Mouse (Mus musculus): Measurements from ENCODE around the gene Gm1110. TPM values are rescaled to one million over a fixed set of nuclear protein-coding genes. Genes with fewer than 3 reads are reported as not detected.
"Not testable (repeated sequence)": the region's sequence is repeated elsewhere in the genome, so short reads cannot be mapped to it uniquely, and the experiment has no call there.

The Gm1110 gene
- polyA plus RNA-seq (2014; fragmentation: Nextera tagmentation; extraction: Ambion mirVana), result 0.67 and 0.70 TPM in 2 replicates

DNA sequence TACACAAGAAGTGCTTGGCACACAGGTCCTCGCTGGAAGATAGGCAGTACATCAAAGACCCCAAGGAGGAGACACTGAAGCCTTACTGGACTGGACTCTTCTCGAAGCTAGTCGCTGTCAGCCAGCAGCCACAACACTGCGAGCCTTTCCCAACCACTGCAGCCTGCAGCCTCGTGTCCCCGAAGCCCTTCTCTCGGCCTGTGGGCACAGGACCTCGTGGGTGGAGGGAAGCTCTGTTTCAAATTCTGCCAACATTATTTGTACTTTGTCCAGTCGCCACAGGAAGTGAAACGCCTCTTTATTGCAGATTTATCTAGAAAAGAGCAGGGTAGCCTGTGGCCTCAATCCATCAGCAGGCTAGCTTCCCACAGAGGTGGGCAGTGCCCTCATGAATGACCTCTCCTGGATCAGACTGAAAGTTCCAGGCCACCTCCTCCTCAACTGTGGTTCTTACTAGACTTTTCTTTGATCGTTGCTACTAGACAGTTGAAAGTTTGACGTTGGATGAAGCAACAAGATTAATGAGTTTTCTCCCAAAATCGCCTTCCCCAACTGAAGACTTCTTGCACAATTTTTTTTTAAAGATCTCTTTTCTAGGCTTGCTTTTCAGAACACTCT lies at the start of gene Gm1110:
Gene Gm1110 (minus strand): TSS at position 203 of the 618 bp plus-strand sequence.
- Histone ChIP-seq H3K27ac (ENCODE audit: low read depth, low read length) (no peak within 1 kb of the TSS), H3K36me3 (ENCODE audit: control insufficient read depth, insufficient read depth, low read length) (no peaks in the 10 kb centered on the region), H3K4me1 (ENCODE audit: control insufficient read depth, insufficient read depth, low read length) (no peaks in the 10 kb centered on the region), H3K27me3 (replicated peaks; ENCODE audit: control insufficient read depth, insufficient read depth, low read length) (no peaks in the 10 kb centered on the region), H3K4me3 (ENCODE audit: low read depth, low read length) (no peak within 1 kb of the TSS), H3K9ac (ENCODE audit: low read length) (no peak within 1 kb of the TSS), H3K9me3 (replicated peaks; ENCODE audit: control insufficient read depth, low read length) (no peaks in the 10 kb centered on the region), H3K4me2 (ENCODE audit: low read length) (no peak within 1 kb of the TSS)
- no peak for ATAC-seq
- 82% methylated on average over 13 of the region's 13 CpGs for WGBS
- no peak for DNase-seq (ENCODE audit: low spot score)

DNA sequence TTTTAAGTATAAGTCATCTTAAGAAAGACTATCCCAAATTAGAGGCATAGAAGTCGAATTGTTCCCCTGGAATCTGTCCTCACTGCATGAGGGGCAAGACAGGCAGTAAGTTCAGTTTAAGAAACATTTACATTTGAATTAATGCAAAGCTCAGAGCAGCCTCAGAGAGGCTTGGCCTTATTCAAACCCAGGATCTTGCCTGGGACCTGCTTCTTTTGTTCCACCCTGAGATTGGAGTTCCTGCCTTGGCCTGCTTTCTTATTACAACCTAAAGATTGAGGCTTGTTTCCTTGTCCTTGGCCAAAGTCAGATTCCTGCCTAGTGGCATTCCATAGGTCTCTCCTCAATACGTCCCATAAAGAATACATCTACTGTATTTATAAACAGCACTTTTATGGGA lies 24.9 kb upstream of the Gm1110 start:
- Histone ChIP-seq H3K4me1 (ENCODE audit: control insufficient read depth, insufficient read depth, low read length) (no peaks in the 10 kb centered on the region), H3K36me3 (ENCODE audit: control insufficient read depth, insufficient read depth, low read length) (no peaks in the 10 kb centered on the region), H3K9me3 (replicated peaks; ENCODE audit: control insufficient read depth, low read length) (no peaks in the 10 kb centered on the region), H3K27me3 (replicated peaks; ENCODE audit: control insufficient read depth, insufficient read depth, low read length) (no peaks in the 10 kb centered on the region), H3K9ac (ENCODE audit: low read length) (no peak overlapping the region), H3K4me3 (ENCODE audit: low read depth, low read length) (no peak overlapping the region), H3K27ac (ENCODE audit: low read depth, low read length) (no peak overlapping the region), H3K4me2 (ENCODE audit: low read length) (no peak overlapping the region)
- whole genome bisulfite sequencing, result 48% methylated on average over 2 of the region's 2 CpGs
- no peak for DNase-seq (ENCODE audit: low spot score)
- no peak for ATAC-seq

DNA sequence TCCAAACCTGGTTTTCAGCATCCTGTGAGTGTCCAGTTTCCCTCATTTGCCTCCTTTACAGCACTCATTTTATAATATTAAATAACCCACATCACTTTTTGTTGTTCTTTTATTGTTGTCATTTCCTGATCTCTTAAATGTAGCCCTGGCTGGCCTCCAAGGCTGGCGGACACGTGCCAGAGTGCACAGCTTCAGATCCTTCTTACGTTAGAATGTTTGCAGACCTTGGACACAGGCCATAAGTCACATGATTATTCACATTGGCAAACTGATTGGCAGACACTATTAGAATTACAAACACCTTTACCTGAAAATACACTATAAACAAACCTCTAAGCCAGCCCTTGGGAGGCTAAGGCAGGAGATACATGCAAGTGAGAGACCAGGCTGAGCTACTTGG lies 1.2 kb upstream of the Gm1110 start:
- no peak overlapping the region for H3K27ac ChIP-seq (ENCODE audit: low read depth, low read length)
- H3K9me3 ChIP-seq (replicated peaks; ENCODE audit: control insufficient read depth, low read length), result no peaks in the 10 kb centered on the region
- WGBS, result 42% methylated on average over 3 of the region's 3 CpGs
- H3K4me2 ChIP-seq (ENCODE audit: low read length), result no peak overlapping the region
- H3K4me1 ChIP-seq (ENCODE audit: control insufficient read depth, insufficient read depth, low read length), result no peaks in the 10 kb centered on the region
- no peak overlapping the region for H3K4me3 ChIP-seq (ENCODE audit: low read depth, low read length)
- no peak overlapping the region for H3K9ac ChIP-seq (ENCODE audit: low read length)
- DNase-seq (ENCODE audit: low spot score), result no peak
- ATAC-seq, result no peak
- no peaks in the 10 kb centered on the region for H3K27me3 ChIP-seq (replicated peaks; ENCODE audit: control insufficient read depth, insufficient read depth, low read length)
- no peaks in the 10 kb centered on the region for H3K36me3 ChIP-seq (ENCODE audit: control insufficient read depth, insufficient read depth, low read length)

- no peak for DNase-seq (ENCODE audit: low spot score)
- H3K27ac ChIP-seq (ENCODE audit: low read depth, low read length), result no peak overlapping the region
- H3K4me1 ChIP-seq (ENCODE audit: control insufficient read depth, insufficient read depth, low read length), result no peaks in the 10 kb centered on the region
- no peaks in the 10 kb centered on the region for H3K36me3 ChIP-seq (ENCODE audit: control insufficient read depth, insufficient read depth, low read length)
- H3K9ac ChIP-seq (ENCODE audit: low read length), result no peak overlapping the region
- H3K4me2 ChIP-seq (ENCODE audit: low read length), result no peak overlapping the region
- H3K4me3 ChIP-seq (ENCODE audit: low read depth, low read length), result no peak overlapping the region
- ATAC-seq, result no peak
- H3K9me3 ChIP-seq (replicated peaks; ENCODE audit: control insufficient read depth, low read length), result no peaks in the 10 kb centered on the region
- no peaks in the 10 kb centered on the region for H3K27me3 ChIP-seq (replicated peaks; ENCODE audit: control insufficient read depth, insufficient read depth, low read length)
- 92% methylated on average over 2 of the region's 2 CpGs for WGBS
Measured at GRCm38 (mm10) chr9:26919778-26920177, 3.1 kb downstream of the Gm1110 start.

GRCm38 (mm10) chr9:26913150-26913549 lies 9.8 kb downstream of the Gm1110 start:
- Histone ChIP-seq H3K27ac (ENCODE audit: low read depth, low read length) (no peak overlapping the region), H3K9me3 (replicated peaks; ENCODE audit: control insufficient read depth, low read length) (no peaks in the 10 kb centered on the region), H3K27me3 (replicated peaks; ENCODE audit: control insufficient read depth, insufficient read depth, low read length) (no peaks in the 10 kb centered on the region), H3K36me3 (ENCODE audit: control insufficient read depth, insufficient read depth, low read length) (no peaks in the 10 kb centered on the region), H3K4me3 (ENCODE audit: low read depth, low read length) (no peak overlapping the region), H3K4me1 (ENCODE audit: control insufficient read depth, insufficient read depth, low read length) (no peaks in the 10 kb centered on the region), H3K9ac (ENCODE audit: low read length) (no peak overlapping the region), H3K4me2 (ENCODE audit: low read length) (no peak overlapping the region)
- peak; percentile 7 for DNase-seq (ENCODE audit: low spot score)
- WGBS, result 64% methylated on average over 4 of the region's 4 CpGs
- ATAC-seq, result no peak

DNA sequence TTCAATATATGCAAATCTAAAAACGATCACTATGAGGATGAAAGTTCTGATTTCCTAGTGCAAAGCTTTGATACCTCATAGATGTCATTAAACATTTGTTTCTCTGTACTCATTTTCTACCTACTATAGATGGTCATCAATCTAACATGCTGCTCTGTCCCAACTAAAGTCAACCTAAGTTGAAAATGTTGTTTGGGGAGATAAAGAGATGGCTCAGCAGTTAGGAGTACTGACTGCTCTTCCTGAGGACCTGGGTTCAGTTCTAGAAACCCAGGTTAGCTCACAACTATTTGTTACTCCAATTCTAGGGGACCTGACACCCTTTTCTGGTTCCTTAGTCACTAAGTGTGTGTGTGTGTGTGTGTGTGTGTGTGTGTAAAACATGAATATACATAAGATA lies 11.7 kb downstream of the Gm1110 start:
- Histone ChIP-seq H3K9ac (ENCODE audit: low read length) (no peak overlapping the region), H3K4me1 (ENCODE audit: control insufficient read depth, insufficient read depth, low read length) (no peaks in the 10 kb centered on the region), H3K27me3 (replicated peaks; ENCODE audit: control insufficient read depth, insufficient read depth, low read length) (no peaks in the 10 kb centered on the region), H3K36me3 (ENCODE audit: control insufficient read depth, insufficient read depth, low read length) (no peaks in the 10 kb centered on the region), H3K9me3 (replicated peaks; ENCODE audit: control insufficient read depth, low read length) (no peaks in the 10 kb centered on the region), H3K27ac (ENCODE audit: low read depth, low read length) (no peak overlapping the region), H3K4me3 (ENCODE audit: low read depth, low read length) (no peak overlapping the region), H3K4me2 (ENCODE audit: low read length) (no peak overlapping the region)
- ATAC-seq (no peak), DNase-seq (ENCODE audit: low spot score) (no peak)
- 56% methylated on average over 1 of the region's 1 CpGs for WGBS

- not testable (repeated sequence) for ATAC-seq; H3K4me1 ChIP-seq (ENCODE audit: control insufficient read depth, insufficient read depth, low read length); H3K9ac ChIP-seq (ENCODE audit: low read length); H3K4me2 ChIP-seq (ENCODE audit: low read length); DNase-seq (ENCODE audit: low spot score); H3K9me3 ChIP-seq (replicated peaks; ENCODE audit: control insufficient read depth, low read length); H3K4me3 ChIP-seq (ENCODE audit: low read depth, low read length); H3K36me3 ChIP-seq (ENCODE audit: control insufficient read depth, insufficient read depth, low read length); H3K27me3 ChIP-seq (replicated peaks; ENCODE audit: control insufficient read depth, insufficient read depth, low read length); H3K27ac ChIP-seq (ENCODE audit: low read depth, low read length)
- WGBS, result 71% methylated on average over 7 of the region's 7 CpGs
Measured at GRCm38 (mm10) chr9:26869856-26870255, 53.1 kb downstream of the Gm1110 start.

DNA sequence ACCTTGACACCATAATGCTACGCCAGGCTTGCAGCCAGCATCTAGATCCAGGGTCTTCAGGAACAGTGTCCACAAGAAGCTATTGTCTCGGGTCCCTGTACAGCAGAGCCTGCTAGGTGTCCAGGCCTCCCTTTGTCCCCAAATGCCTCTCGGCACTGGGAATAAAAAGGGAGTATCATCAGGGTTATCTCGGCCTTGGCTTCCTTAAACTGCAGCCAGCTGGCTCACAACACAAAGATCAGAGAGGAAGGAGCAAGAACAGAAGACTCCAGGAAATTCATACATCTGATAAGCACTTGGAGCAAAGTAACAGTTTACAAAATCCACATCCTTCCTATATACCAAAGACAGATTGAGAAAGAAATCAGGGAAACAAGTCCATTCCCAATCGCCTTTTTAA lies 62.2 kb downstream of the Gm1110 start, which contains the start of gene Glb1l3:
Gene Glb1l3 (minus strand): TSS at position 140 of the 400 bp plus-strand sequence.
- Histone ChIP-seq H3K27ac (ENCODE audit: low read depth, low read length) (no peak within 1 kb of the TSS), H3K9ac (ENCODE audit: low read length) (no peak within 1 kb of the TSS), H3K4me1 (ENCODE audit: control insufficient read depth, insufficient read depth, low read length) (no peaks in the 10 kb centered on the region), H3K27me3 (replicated peaks; ENCODE audit: control insufficient read depth, insufficient read depth, low read length) (no peaks in the 10 kb centered on the region), H3K4me3 (ENCODE audit: low read depth, low read length) (no peak within 1 kb of the TSS), H3K9me3 (replicated peaks; ENCODE audit: control insufficient read depth, low read length) (no peaks in the 10 kb centered on the region), H3K36me3 (ENCODE audit: control insufficient read depth, insufficient read depth, low read length) (no peaks in the 10 kb centered on the region), H3K4me2 (ENCODE audit: low read length) (no peak within 1 kb of the TSS)
- 76% methylated on average over 5 of the region's 5 CpGs for WGBS
- DNase-seq (ENCODE audit: low spot score) (no peak), ATAC-seq (no peak)

DNA sequence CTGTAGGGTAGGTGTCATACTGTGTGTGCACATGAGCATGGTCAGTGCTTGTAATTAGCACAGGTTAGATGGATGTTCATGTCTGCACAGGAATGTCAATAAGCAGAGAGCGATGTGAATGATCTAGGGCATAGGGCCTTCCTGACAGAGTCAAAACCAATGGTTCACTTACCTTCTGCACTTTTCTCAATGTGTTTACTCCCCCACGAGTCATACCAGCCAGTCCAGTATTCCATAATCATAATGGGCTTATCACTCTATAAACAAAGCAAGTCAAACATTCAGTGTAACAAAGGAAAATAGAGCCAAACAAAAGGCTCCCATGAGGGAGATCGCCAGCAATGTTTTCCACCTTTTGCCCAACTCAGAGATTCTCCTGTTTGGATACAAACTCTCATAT lies 91.8 kb downstream of the Gm1110 start:
- no peak overlapping the region for H3K9ac ChIP-seq (ENCODE audit: low read length)
- H3K36me3 ChIP-seq (ENCODE audit: control insufficient read depth, insufficient read depth, low read length), result no peaks in the 10 kb centered on the region
- WGBS, result 82% methylated on average over 3 of the region's 3 CpGs
- no peak overlapping the region for H3K27ac ChIP-seq (ENCODE audit: low read depth, low read length)
- H3K4me2 ChIP-seq (ENCODE audit: low read length), result no peak overlapping the region
- H3K9me3 ChIP-seq (replicated peaks; ENCODE audit: control insufficient read depth, low read length), result no peaks in the 10 kb centered on the region
- H3K4me1 ChIP-seq (ENCODE audit: control insufficient read depth, insufficient read depth, low read length), result no peaks in the 10 kb centered on the region
- DNase-seq (ENCODE audit: low spot score) (no peak), ATAC-seq (no peak)
- no peaks in the 10 kb centered on the region for H3K27me3 ChIP-seq (replicated peaks; ENCODE audit: control insufficient read depth, insufficient read depth, low read length)
- no peak overlapping the region for H3K4me3 ChIP-seq (ENCODE audit: low read depth, low read length)

All from forebrain, embryonic 14.5 days (tissue).